Mouse (Mus musculus): Measurements from ENCODE around the gene 9330161L09Rik. TPM values are rescaled to one million over a fixed set of nuclear protein-coding genes. Genes with fewer than 3 reads are reported as not detected.

The 9330161L09Rik gene
- polyA plus RNA-seq, 1 experiment = 1.1 TPM

GRCm38 (mm10) chr12:103425016-103425728 is 17.6 kb upstream of the 9330161L09Rik start:
- no peak for TF ChIP-seq CTCF (IDR thresholded peaks at IDR 0.05; ENCODE audit: extremely low read depth, insufficient read depth, insufficient read length, insufficient replicate concordance)
- TF ChIP-seq POLR2A (IDR thresholded peaks at IDR 0.05; ENCODE audit: low read depth, low read length) = no peak
- WGBS = 9% methylated on average over 33 of the region's 33 CpGs
- Histone ChIP-seq H3K36me3 (ENCODE audit: control insufficient read depth, insufficient read depth, low read length) (peaks cover 12% of the 10 kb centered on the region; the same call in 1 of the 2 replicates), H3K4me1 (ENCODE audit: control insufficient read depth, insufficient read depth, insufficient read length) (peaks cover 8% of the 10 kb centered on the region), H3K4me3 (ENCODE audit: extremely low read depth, insufficient read depth, insufficient read length) (peak overlapping the region; percentile 95), H3K27me3 (ENCODE audit: control insufficient read depth, insufficient read depth, low read length) (no peaks in the 10 kb centered on the region), H3K27ac (ENCODE audit: insufficient read depth, low read length) (peak overlapping the region; percentile 61; the same call in 1 of the 2 replicates)
- no peak for DNase-seq (ENCODE audit: low read depth in 1 of 2, low spot score in 2 of 2)

DNA sequence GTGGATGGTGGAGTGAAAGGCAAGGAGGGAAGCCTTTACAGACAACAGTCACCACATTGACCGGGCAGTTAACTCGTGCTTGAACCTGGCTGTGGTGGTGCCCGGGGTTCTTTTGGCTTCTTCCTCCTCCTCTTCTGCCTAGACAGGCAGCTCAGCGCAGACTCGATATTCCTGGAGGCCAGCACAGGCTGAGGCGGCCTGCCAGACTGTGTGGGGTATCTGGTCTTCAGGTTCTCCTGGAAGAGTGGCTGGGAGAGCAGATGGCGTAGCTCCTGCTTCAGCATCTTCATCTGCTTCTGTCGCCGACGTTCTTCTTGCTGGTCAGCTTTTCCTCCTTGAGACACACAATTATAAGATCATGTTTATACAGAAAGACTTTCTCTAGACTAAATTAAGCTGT is 524 bp upstream of the 9330161L09Rik start:
- Histone ChIP-seq H3K4me3 (ENCODE audit: extremely low read depth, insufficient read depth, insufficient read length) (no peak overlapping the region), H3K27ac (ENCODE audit: insufficient read depth, low read length) (no peak overlapping the region), H3K4me1 (ENCODE audit: control insufficient read depth, insufficient read depth, insufficient read length) (no peaks in the 10 kb centered on the region), H3K27me3 (ENCODE audit: control insufficient read depth, insufficient read depth, low read length) (no peaks in the 10 kb centered on the region), H3K36me3 (ENCODE audit: control insufficient read depth, insufficient read depth, low read length) (peaks cover 65% of the 10 kb centered on the region)
- DNase-seq (ENCODE audit: low read depth in 1 of 2, low spot score in 2 of 2) = no peak
- 95% methylated on average over 10 of the region's 10 CpGs for WGBS
- TF ChIP-seq POLR2A (IDR thresholded peaks at IDR 0.05; ENCODE audit: low read depth, low read length) (no peak), CTCF (IDR thresholded peaks at IDR 0.05; ENCODE audit: extremely low read depth, insufficient read depth, insufficient read length, insufficient replicate concordance) (no peak)

DNA sequence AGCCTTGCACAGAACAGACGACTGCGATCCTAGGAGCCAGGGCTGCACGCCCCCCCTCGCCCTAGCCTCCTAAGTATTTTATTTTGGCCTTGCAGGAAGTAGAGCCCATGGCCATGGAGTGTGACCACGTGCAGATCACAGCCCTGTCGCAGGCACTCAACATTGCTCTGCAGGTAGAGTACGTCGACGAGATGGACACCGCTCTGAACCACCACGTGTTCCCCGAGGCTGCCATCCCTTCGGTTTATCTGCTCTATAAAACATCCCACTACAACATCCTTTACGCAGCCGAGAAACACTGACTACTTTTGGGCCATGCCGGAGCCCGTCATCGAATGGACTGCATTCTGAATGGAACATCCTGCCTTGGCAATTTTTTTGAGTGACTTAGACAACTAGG is 3.5 kb downstream of the 9330161L09Rik start:
- Histone ChIP-seq H3K4me3 (ENCODE audit: extremely low read depth, insufficient read depth, insufficient read length) (no peak overlapping the region), H3K27me3 (ENCODE audit: control insufficient read depth, insufficient read depth, low read length) (no peaks in the 10 kb centered on the region), H3K27ac (ENCODE audit: insufficient read depth, low read length) (no peak overlapping the region), H3K4me1 (ENCODE audit: control insufficient read depth, insufficient read depth, insufficient read length) (no peaks in the 10 kb centered on the region), H3K36me3 (ENCODE audit: control insufficient read depth, insufficient read depth, low read length) (peaks cover 37% of the 10 kb centered on the region)
- WGBS = 89% methylated on average over 18 of the region's 18 CpGs
- no peak for TF ChIP-seq POLR2A (IDR thresholded peaks at IDR 0.05; ENCODE audit: low read depth, low read length)
- no peak for TF ChIP-seq CTCF (IDR thresholded peaks at IDR 0.05; ENCODE audit: extremely low read depth, insufficient read depth, insufficient read length, insufficient replicate concordance)
- no peak for DNase-seq (ENCODE audit: low read depth in 1 of 2, low spot score in 2 of 2)

DNA sequence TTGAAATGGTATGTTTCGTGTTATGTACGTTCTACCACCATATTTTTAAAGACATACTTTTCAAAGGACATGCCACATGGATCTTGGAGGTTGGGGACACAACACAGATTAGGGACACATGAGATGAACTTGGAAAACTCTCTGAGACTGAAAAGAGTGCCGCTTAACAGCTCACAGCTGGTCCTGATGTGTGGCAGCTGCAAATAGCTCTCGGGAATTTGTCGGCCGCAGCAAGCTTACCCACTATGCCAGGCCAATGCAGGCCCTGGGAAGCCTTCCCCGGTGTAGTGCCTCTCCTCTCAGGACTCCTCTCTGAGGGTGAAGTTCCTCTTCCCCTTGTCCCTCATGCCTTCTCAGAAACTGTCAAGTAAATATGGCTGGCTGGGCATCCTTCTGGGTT is 10.9 kb downstream of the 9330161L09Rik start:
- Histone ChIP-seq H3K4me1 (ENCODE audit: control insufficient read depth, insufficient read depth, insufficient read length) (peaks cover 14% of the 10 kb centered on the region), H3K27me3 (ENCODE audit: control insufficient read depth, insufficient read depth, low read length) (no peaks in the 10 kb centered on the region), H3K36me3 (ENCODE audit: control insufficient read depth, insufficient read depth, low read length) (no peaks in the 10 kb centered on the region), H3K4me3 (ENCODE audit: extremely low read depth, insufficient read depth, insufficient read length) (no peak overlapping the region), H3K27ac (ENCODE audit: insufficient read depth, low read length) (peak overlapping the region; percentile 57; the same call in 1 of the 2 replicates)
- WGBS = 54% methylated on average over 7 of the region's 7 CpGs
- DNase-seq (ENCODE audit: low read depth in 1 of 2, low spot score in 2 of 2) = no peak
- TF ChIP-seq CTCF (IDR thresholded peaks at IDR 0.05; ENCODE audit: extremely low read depth, insufficient read depth, insufficient read length, insufficient replicate concordance) (no peak), POLR2A (IDR thresholded peaks at IDR 0.05; ENCODE audit: low read depth, low read length) (no peak)

DNA sequence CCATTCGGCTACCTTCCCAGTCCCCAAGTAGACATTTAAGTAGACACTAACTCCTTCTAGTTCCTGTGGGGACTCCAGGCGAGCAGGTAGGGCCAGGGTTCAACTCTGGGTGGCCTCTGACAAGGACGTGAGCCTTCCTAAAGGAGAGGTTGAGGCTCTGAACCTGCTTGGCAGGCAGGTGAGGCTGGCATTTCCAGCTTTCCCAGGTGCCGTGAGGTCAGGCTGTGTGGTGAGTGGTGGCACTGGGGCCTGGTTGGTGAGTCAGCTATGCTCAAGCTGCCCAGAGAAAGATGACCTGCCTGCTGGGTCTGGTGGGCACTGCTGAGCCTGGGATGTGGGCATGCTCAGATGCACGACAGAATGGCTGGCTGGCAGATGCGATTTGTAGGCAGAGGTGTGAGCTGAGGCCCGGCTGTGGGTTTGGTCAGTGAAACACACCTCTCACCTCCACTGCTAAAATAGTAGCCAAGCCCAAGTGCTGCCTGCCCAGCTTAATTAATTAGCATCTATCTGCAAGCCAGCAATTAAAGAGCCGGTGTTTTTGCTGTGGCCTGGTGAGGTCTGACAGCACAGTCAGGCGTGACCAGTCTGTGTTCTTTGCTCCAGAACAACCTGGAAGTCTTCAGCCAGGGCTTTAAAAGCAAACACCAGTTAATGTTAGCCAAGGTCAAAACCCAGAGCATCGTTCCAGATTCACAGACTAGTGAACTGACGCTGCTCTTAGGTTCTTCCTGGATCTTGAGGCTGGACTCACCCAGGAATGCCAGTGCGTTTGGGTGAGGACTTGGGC is 11.9 kb downstream of the 9330161L09Rik start:
- no peak for DNase-seq (ENCODE audit: low read depth in 1 of 2, low spot score in 2 of 2)
- H3K27ac ChIP-seq (ENCODE audit: insufficient read depth, low read length) = no peak overlapping the region
- H3K4me3 ChIP-seq (ENCODE audit: extremely low read depth, insufficient read depth, insufficient read length) = no peak overlapping the region
- H3K36me3 ChIP-seq (ENCODE audit: control insufficient read depth, insufficient read depth, low read length) = no peaks in the 10 kb centered on the region
- peaks cover 14% of the 10 kb centered on the region for H3K4me1 ChIP-seq (ENCODE audit: control insufficient read depth, insufficient read depth, insufficient read length)
- TF ChIP-seq POLR2A (IDR thresholded peaks at IDR 0.05; ENCODE audit: low read depth, low read length) (no peak), CTCF (IDR thresholded peaks at IDR 0.05; ENCODE audit: extremely low read depth, insufficient read depth, insufficient read length, insufficient replicate concordance) (no peak)
- H3K27me3 ChIP-seq (ENCODE audit: control insufficient read depth, insufficient read depth, low read length) = no peaks in the 10 kb centered on the region
- 69% methylated on average over 12 of the region's 12 CpGs for WGBS

GRCm38 (mm10) chr12:103393528-103393927 is 14.1 kb downstream of the 9330161L09Rik start:
- no peak for DNase-seq (ENCODE audit: low read depth in 1 of 2, low spot score in 2 of 2)
- H3K27me3 ChIP-seq (ENCODE audit: control insufficient read depth, insufficient read depth, low read length) = no peaks in the 10 kb centered on the region
- WGBS = 60% methylated on average over 6 of the region's 6 CpGs
- H3K36me3 ChIP-seq (ENCODE audit: control insufficient read depth, insufficient read depth, low read length) = no peaks in the 10 kb centered on the region
- no peak overlapping the region for H3K4me3 ChIP-seq (ENCODE audit: extremely low read depth, insufficient read depth, insufficient read length)
- H3K4me1 ChIP-seq (ENCODE audit: control insufficient read depth, insufficient read depth, insufficient read length) = peaks cover 14% of the 10 kb centered on the region
- H3K27ac ChIP-seq (ENCODE audit: insufficient read depth, low read length) = no peak overlapping the region
- TF ChIP-seq POLR2A (IDR thresholded peaks at IDR 0.05; ENCODE audit: low read depth, low read length) = no peak
- no peak for TF ChIP-seq CTCF (IDR thresholded peaks at IDR 0.05; ENCODE audit: extremely low read depth, insufficient read depth, insufficient read length, insufficient replicate concordance)
